Mouse (Mus musculus) ES-Bruce4 (cell line): ENCODE data around the gene Iqcf5.

Source experiments
- CTCF ChIP-seq: IDR thresholded peaks from one replicate; pipeline ENCODE4 v1.8.1; 2011; ENCODE audit warnings: low read depth, low read length
- EP300 ChIP-seq: IDR thresholded peaks from 2 replicates; pipeline ENCODE4 v1.6.1; 2011; ENCODE audit warnings: low read depth, low read length; ENCODE audit not compliant: insufficient read depth
- POLR2A ChIP-seq: IDR thresholded peaks from one replicate; pipeline ENCODE4 v1.8.1; 2011; ENCODE audit warnings: low read length; ENCODE audit not compliant: insufficient read depth

GRCm38 (mm10) chr9:106465571-106466200 is 48.7 kb upstream of the Iqcf5 start, which contains the start of gene Gpr62:
- TF ChIP-seq CTCF (no peak), POLR2A (no peak), EP300 (no peak)
